8 mouse cellular contexts compared by ENCODE assay signal in genomic region chr1:143917623-143918022, GRCm38 (mm10).
DNase-seq lines count a peak whose midpoint lies in the region; ATAC-seq and TF ChIP-seq lines count a peak whose summit lies in the region.

No protein-coding gene starts in this region.

- no peak for ATAC-seq in CD4-positive, CD25-positive, alpha-beta regulatory T cell, adult 4 months
- no peak for ATAC-seq in midbrain, embryonic 11.5 days (ENCODE audit: low FRiP score)
- peak; percentile 12; the same call in 1 of the 2 replicates for ATAC-seq in lung, postnatal 0 days
- ATAC-seq in stomach, embryonic 15.5 days (ENCODE audit: insufficient read depth, low FRiP score, low read depth), result no peak

- no peak overlapping the region for H3K4me3 ChIP-seq in midbrain, embryonic 11.5 days (ENCODE audit: low read depth, low read length)
- H3K4me3 ChIP-seq in midbrain, embryonic 10.5 days, result no peak overlapping the region
- no peak overlapping the region for H3K4me3 ChIP-seq in lung, postnatal 0 days (ENCODE audit: low read depth, low read length)
- H3K4me3 ChIP-seq in stomach, embryonic 15.5 days (replicated peaks), result no peak overlapping the region

- peaks cover 5% of the 10 kb centered on the region for H3K4me1 ChIP-seq in midbrain, embryonic 11.5 days (ENCODE audit: control insufficient read depth, insufficient read depth, low read length)
- H3K4me1 ChIP-seq in midbrain, embryonic 10.5 days, result peaks cover 22% of the 10 kb centered on the region
- H3K4me1 ChIP-seq in lung, postnatal 0 days (ENCODE audit: insufficient read depth, low read depth, low read length), result 0 out of 2 replicates have a peak, but pooled peaks cover 3% of the 10 kb centered on the region
- H3K4me1 ChIP-seq in stomach, embryonic 15.5 days, result peaks cover 2% of the 10 kb centered on the region; the same call in 1 of the 2 replicates

- H3K27ac ChIP-seq in midbrain, embryonic 11.5 days (ENCODE audit: low read depth, low read length), result no peak overlapping the region
- H3K27ac ChIP-seq in midbrain, embryonic 10.5 days (replicated peaks), result no peak overlapping the region
- H3K27ac ChIP-seq in lung, postnatal 0 days (ENCODE audit: low read length), result peak overlapping the region; percentile 51
- H3K27ac ChIP-seq in stomach, embryonic 15.5 days, result peak overlapping the region; percentile 23; the same call in 1 of the 2 replicates

- DNase-seq in CD4-positive, CD25-positive, alpha-beta regulatory T cell, adult 2 months (ENCODE audit: low read depth, low spot score), result peak; percentile 42
- DNase-seq in midbrain, embryonic 11.5 days (ENCODE audit: low spot score, missing footprints), result peak; percentile 60
- no peak for DNase-seq in midbrain, embryonic 10.5 days (ENCODE audit: low spot score)
- peak; percentile 33 for DNase-seq in induced T-regulatory cell, adult 2 months (ENCODE audit: low read depth)
- DNase-seq in lung, postnatal 0 days (ENCODE audit: low spot score), result no peak
- DNase-seq in kidney, postnatal 4 days, result no peak

- TF ChIP-seq EP300 in lung, postnatal 0 days (IDR thresholded peaks at IDR 0.05), result no peak

- WGBS in midbrain, embryonic 11.5 days, result 66% methylated on average over 5 of the region's 5 CpGs
- WGBS in midbrain, embryonic 10.5 days, result 72% methylated on average over 5 of the region's 5 CpGs
- 41% methylated on average over 5 of the region's 5 CpGs for WGBS in lung, postnatal 0 days
- 49% methylated on average over 5 of the region's 5 CpGs for WGBS in stomach, embryonic 15.5 days

- H3K9ac ChIP-seq in midbrain, embryonic 11.5 days (ENCODE audit: low read length), result no peak overlapping the region
- no peak overlapping the region for H3K9ac ChIP-seq in lung, postnatal 0 days (replicated peaks; ENCODE audit: low read depth)
- no peak overlapping the region for H3K9ac ChIP-seq in stomach, embryonic 15.5 days

- no peaks in the 10 kb centered on the region for H3K36me3 ChIP-seq in midbrain, embryonic 11.5 days (ENCODE audit: control insufficient read depth, insufficient read depth, low read length)
- no peaks in the 10 kb centered on the region for H3K36me3 ChIP-seq in midbrain, embryonic 10.5 days
- H3K36me3 ChIP-seq in lung, postnatal 0 days (ENCODE audit: insufficient read depth, low read length), result no peaks in the 10 kb centered on the region
- no peaks in the 10 kb centered on the region for H3K36me3 ChIP-seq in stomach, embryonic 15.5 days

- H3K9me3 ChIP-seq in midbrain, embryonic 11.5 days (ENCODE audit: control insufficient read depth, low read length), result no peaks in the 10 kb centered on the region
- H3K9me3 ChIP-seq in midbrain, embryonic 10.5 days (replicated peaks), result no peaks in the 10 kb centered on the region
- H3K9me3 ChIP-seq in lung, postnatal 0 days (ENCODE audit: low read length), result no peaks in the 10 kb centered on the region
- no peaks in the 10 kb centered on the region for H3K9me3 ChIP-seq in stomach, embryonic 15.5 days

- H3K27me3 ChIP-seq in midbrain, embryonic 11.5 days (ENCODE audit: control insufficient read depth, insufficient read depth, low read length), result peaks cover 3% of the 10 kb centered on the region
- H3K27me3 ChIP-seq in midbrain, embryonic 10.5 days (ENCODE audit: low read depth, poor library complexity, severe bottlenecking), result peaks cover 56% of the 10 kb centered on the region
- no peaks in the 10 kb centered on the region for H3K27me3 ChIP-seq in lung, postnatal 0 days (replicated peaks; ENCODE audit: insufficient read depth, low read length)
- H3K27me3 ChIP-seq in stomach, embryonic 15.5 days (replicated peaks), result no peaks in the 10 kb centered on the region

- no peak for TF ChIP-seq CTCF in lung, postnatal 0 days (IDR thresholded peaks at IDR 0.05)

- H3K4me2 ChIP-seq in midbrain, embryonic 11.5 days, result no peak overlapping the region
- H3K4me2 ChIP-seq in lung, postnatal 0 days (replicated peaks; ENCODE audit: low read depth, low read length), result no peak overlapping the region
- no peak overlapping the region for H3K4me2 ChIP-seq in stomach, embryonic 15.5 days

Comparison
In these comparisons a context has a peak if more than half of its experiments do, and no peak if none do; other contexts are left out.
1. DNase-seq: peak in CD4-positive, CD25-positive, alpha-beta regulatory T cell, adult 2 months (single experiment), midbrain, embryonic 11.5 days (single experiment) and induced T-regulatory cell, adult 2 months (single experiment); none in midbrain, embryonic 10.5 days (single experiment), lung, postnatal 0 days (single experiment) and kidney, postnatal 4 days (0 of 2).
2. H3K27ac ChIP-seq: peak in lung, postnatal 0 days (single experiment) and stomach, embryonic 15.5 days (single experiment); none in midbrain, embryonic 11.5 days (single experiment) and midbrain, embryonic 10.5 days (single experiment).